Mouse (Mus musculus): ENCODE data around the gene Hist1h2bc. TPM values are rescaled to one million over a fixed set of nuclear protein-coding genes. Genes with fewer than 3 reads are reported as not detected.
"Not testable (repeated sequence)": the region's sequence is repeated elsewhere in the genome, so short reads cannot be mapped to it uniquely, and the experiment has no call there.

Gene Hist1h2bc
- polyA plus RNA-seq, 1 experiment = 55.8 TPM

DNA sequence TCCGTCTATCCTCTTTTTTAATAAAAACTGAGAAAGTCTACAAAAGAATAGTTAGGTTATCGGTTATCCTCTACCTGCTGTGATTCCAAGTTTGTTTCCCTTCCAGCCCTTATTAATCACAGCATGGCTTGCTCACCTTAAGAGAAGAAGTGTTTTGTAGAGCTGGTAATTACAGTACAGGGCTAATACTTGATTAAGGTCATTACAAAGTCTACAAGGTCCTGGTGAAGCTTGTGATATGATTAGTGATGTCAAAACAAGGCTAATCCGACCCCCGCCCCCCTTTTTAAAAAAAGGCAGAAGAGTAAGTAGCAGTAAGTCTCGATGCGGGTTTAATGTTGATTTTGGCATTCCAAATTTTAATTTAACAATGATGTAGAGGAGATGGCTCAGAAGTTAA lies 15.0 kb downstream of the Hist1h2bc start:
- peak overlapping the region; percentile 63 for H3K27ac ChIP-seq (ENCODE audit: insufficient read depth, low read depth, low read length)
- H3K4me3 ChIP-seq (ENCODE audit: insufficient read depth, low read length) = no peak overlapping the region
- TF ChIP-seq CTCF (IDR thresholded peaks at IDR 0.05; ENCODE audit: low read depth, low read length) (no peak), POLR2A (IDR thresholded peaks at IDR 0.05; ENCODE audit: borderline replicate concordance, low read depth, low read length) (no peak)
- H3K4me1 ChIP-seq (ENCODE audit: control insufficient read depth, insufficient read depth, low read length) = peaks cover 24% of the 10 kb centered on the region

DNA sequence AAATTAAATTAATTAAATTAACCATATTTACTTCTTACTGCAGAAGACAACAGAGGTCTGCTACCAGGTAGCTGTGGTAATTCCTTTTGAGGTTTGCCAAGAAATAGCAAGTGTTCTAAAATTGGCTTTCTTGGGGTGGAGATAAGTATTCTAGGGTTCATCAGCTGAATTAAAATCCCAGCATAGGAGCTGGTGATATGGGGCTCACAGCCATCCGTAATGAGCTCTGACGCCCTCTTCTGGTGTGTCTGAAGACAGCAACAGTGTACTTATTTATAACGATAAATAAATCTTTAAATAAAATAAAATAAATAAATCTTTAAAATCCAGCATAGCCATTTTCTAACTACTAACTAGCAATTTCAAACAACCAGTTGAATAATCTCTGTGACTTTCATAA lies 15.8 kb downstream of the Hist1h2bc start:
- Histone ChIP-seq H3K4me1 (ENCODE audit: control insufficient read depth, insufficient read depth, low read length) (peaks cover 26% of the 10 kb centered on the region), H3K27ac (ENCODE audit: insufficient read depth, low read depth, low read length) (no peak overlapping the region), H3K4me3 (ENCODE audit: insufficient read depth, low read length) (no peak overlapping the region)
- TF ChIP-seq POLR2A (IDR thresholded peaks at IDR 0.05; ENCODE audit: borderline replicate concordance, low read depth, low read length) (no peak), CTCF (IDR thresholded peaks at IDR 0.05; ENCODE audit: low read depth, low read length) (no peak)

DNA sequence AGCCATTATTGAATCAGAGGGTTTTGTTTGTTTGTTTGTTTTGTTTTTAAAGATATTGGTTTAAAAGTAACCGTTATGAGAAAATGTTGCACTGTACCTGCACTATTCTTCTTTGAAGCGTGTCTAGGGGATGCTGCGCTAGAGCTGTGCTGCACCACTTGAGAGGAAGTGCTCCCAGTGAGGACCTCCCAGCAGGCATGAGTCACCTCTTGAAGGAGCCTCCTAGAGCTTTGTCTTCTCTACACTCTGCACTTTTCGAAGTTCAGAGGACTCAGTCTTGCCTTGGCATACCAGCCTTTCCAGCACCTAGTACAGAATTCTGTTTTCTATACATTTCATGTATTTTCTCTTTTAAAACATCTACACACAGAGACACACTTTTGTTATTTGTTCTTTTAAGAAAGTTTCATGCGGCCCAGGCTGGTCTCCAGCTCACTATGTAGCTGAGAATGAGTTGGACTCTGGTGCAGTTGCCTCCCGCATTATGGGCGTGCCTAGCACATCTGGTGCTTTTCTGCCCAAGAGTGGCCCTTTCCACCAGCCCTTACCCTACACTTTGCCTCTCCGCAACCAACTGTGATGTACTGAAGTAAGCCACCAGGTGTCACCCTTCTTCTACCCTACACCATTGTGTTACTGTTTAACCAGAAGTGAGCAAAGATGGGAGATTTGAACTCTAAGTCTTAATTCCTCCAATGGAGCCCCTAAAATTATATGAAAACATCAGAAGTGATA lies 17.0 kb downstream of the Hist1h2bc start:
- H3K27ac ChIP-seq (ENCODE audit: insufficient read depth, low read depth, low read length) = peak overlapping the region; percentile 5; the same call in 1 of the 2 replicates
- H3K4me1 ChIP-seq (ENCODE audit: control insufficient read depth, insufficient read depth, low read length) = peaks cover 37% of the 10 kb centered on the region
- TF ChIP-seq POLR2A (IDR thresholded peaks at IDR 0.05; ENCODE audit: borderline replicate concordance, low read depth, low read length) (no peak), CTCF (IDR thresholded peaks at IDR 0.05; ENCODE audit: low read depth, low read length) (peak; percentile 75)
- no peak overlapping the region for H3K4me3 ChIP-seq (ENCODE audit: insufficient read depth, low read length)

DNA sequence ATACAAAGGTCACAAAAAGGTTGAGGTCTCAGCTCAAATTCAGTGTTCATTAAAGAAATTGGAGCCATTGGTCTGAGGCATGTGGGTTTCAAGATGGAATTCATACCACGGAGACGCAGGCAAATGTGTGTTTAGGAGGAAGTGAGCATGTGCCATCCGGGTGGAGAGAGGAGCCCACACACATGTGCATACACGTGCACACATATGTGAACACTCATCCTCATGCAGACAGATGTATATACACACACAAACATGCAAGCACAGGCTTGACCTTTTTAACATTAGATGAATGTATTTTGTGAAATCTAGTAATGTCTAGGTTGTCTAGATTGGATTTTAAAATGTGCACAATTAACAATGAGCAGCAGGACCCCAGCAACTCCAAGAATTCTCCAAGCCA lies 18.2 kb downstream of the Hist1h2bc start:
- peaks cover 42% of the 10 kb centered on the region for H3K4me1 ChIP-seq (ENCODE audit: control insufficient read depth, insufficient read depth, low read length)
- no peak for TF ChIP-seq POLR2A (IDR thresholded peaks at IDR 0.05; ENCODE audit: borderline replicate concordance, low read depth, low read length)
- no peak for TF ChIP-seq CTCF (IDR thresholded peaks at IDR 0.05; ENCODE audit: low read depth, low read length)
- no peak overlapping the region for H3K4me3 ChIP-seq (ENCODE audit: insufficient read depth, low read length)
- peak overlapping the region; percentile 73 for H3K27ac ChIP-seq (ENCODE audit: insufficient read depth, low read depth, low read length)

DNA sequence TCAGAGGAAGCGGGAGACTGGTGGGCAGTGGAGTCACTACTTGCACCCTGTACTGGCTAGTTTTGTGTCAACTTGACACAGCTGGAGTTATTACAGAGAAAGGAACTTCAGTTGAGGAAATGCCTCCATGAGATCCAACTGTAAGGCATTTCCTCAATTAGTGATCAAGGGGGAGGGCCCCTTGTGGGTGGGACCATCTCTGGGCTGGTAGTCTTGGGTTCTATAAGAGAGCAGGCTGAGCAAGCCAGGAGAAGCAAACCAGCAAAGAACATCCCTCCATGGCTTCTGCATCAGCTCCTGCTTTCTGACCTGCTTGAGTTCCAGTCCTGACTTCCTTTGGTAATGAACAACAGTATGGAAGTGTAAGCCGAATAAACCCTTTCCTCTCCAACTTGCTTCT lies 18.8 kb downstream of the Hist1h2bc start:
- Histone ChIP-seq H3K27ac (ENCODE audit: insufficient read depth, low read depth, low read length) (peak overlapping the region; percentile 73), H3K4me1 (ENCODE audit: control insufficient read depth, insufficient read depth, low read length) (peaks cover 42% of the 10 kb centered on the region)
- H3K4me3 ChIP-seq (ENCODE audit: insufficient read depth, low read length) = not testable (repeated sequence)

DNA sequence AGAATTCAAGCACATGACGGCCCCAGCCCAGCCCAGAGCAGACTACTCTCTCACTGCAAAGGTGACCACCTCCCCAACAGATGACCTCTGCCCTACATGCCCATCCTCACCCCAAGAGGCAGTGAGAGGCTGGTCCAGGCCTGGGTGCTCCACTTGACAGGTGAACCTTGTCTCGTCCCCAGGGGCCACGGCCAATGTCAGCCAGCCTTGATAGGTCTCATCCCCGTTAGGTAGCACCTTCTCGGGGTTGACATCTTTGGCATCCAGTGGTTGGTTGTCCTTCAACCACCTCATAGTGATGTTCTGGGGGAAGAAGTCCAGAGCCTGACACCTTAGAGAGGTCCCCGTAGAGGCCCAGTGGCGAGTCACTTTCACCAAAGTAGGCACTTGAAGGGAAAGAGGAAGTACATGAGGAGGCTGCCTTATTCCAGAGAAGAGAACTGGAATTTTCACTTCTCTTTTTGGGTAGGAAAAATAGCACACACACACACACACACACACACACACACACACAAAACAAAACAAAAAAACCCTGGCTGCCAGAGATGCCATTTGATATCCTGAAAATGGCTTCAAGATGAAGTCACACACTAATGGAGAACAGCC lies 21.9 kb downstream of the Hist1h2bc start:
- TF ChIP-seq POLR2A (IDR thresholded peaks at IDR 0.05; ENCODE audit: borderline replicate concordance, low read depth, low read length) (no peak), CTCF (IDR thresholded peaks at IDR 0.05; ENCODE audit: low read depth, low read length) (no peak)
- Histone ChIP-seq H3K4me1 (ENCODE audit: control insufficient read depth, insufficient read depth, low read length) (peaks cover 54% of the 10 kb centered on the region), H3K4me3 (ENCODE audit: insufficient read depth, low read length) (no peak overlapping the region), H3K27ac (ENCODE audit: insufficient read depth, low read depth, low read length) (peak overlapping the region; percentile 77)

DNA sequence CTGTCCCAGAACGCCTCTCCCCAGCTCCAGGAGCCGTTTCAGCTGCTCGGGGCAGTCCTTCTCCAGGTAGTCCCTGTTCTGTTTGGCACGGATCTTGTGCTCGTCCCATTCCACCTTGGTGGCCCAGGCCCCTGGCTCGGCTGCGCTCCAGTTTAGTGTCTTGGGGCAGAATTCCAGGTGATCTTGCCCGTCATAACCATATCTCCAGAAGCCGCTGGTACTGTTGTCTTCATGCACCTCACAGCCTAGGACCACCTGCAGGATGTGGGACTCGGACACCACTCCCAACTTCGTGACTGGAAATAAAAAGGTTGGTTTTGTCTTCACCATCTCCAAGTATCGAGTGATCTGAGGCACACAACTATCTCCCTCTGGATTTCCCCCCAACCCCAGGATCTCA lies 22.8 kb downstream of the Hist1h2bc start:
- Histone ChIP-seq H3K4me1 (ENCODE audit: control insufficient read depth, insufficient read depth, low read length) (peaks cover 60% of the 10 kb centered on the region), H3K27ac (ENCODE audit: insufficient read depth, low read depth, low read length) (peak overlapping the region; percentile 77), H3K4me3 (ENCODE audit: insufficient read depth, low read length) (no peak overlapping the region)
- no peak for TF ChIP-seq CTCF (IDR thresholded peaks at IDR 0.05; ENCODE audit: low read depth, low read length)
- TF ChIP-seq POLR2A (IDR thresholded peaks at IDR 0.05; ENCODE audit: borderline replicate concordance, low read depth, low read length) = no peak

DNA sequence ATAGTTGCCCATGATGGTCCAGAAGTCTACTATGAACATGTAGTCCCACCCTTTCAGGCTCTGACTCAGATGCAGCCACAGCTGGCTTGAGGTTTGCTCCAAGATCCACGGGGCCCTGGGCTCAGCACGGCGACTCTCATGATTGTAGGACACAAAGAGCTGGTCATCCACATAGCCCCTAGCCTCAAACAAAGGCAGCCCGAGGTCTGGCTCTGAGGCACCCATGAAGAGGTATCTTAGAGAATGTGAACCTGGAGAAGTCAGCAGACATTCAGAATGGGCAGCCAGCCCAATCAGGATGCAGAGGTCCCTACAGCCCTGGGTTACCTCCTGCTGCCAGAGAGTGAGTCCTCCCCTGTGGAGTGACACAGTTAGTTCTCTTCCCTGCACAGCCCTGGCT lies 24.0 kb downstream of the Hist1h2bc start:
- Histone ChIP-seq H3K4me1 (ENCODE audit: control insufficient read depth, insufficient read depth, low read length) (peaks cover 57% of the 10 kb centered on the region), H3K27ac (ENCODE audit: insufficient read depth, low read depth, low read length) (no peak overlapping the region), H3K4me3 (ENCODE audit: insufficient read depth, low read length) (no peak overlapping the region)
- TF ChIP-seq CTCF (IDR thresholded peaks at IDR 0.05; ENCODE audit: low read depth, low read length) (no peak), POLR2A (IDR thresholded peaks at IDR 0.05; ENCODE audit: borderline replicate concordance, low read depth, low read length) (no peak)

DNA sequence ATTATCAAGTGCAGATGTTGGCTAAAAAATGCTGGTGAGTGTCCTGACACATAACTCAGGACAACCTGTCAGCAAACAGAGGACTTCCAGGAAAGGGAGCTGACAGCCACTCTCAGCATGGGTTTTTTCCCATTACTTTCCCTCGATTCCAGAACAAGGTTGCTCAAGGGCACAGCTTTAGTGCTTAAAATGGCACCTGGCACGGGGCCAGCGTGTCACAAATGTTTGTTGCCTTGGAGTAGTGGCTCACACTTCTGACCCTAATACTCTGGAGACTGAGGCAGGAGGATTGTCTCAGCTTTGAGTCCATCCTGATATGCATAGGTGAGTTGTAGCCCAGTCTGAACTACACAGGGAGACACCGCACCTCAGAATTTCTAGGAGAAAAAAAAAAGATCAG lies 24.7 kb downstream of the Hist1h2bc start:
- no peak for TF ChIP-seq CTCF (IDR thresholded peaks at IDR 0.05; ENCODE audit: low read depth, low read length)
- no peak for TF ChIP-seq POLR2A (IDR thresholded peaks at IDR 0.05; ENCODE audit: borderline replicate concordance, low read depth, low read length)

DNA sequence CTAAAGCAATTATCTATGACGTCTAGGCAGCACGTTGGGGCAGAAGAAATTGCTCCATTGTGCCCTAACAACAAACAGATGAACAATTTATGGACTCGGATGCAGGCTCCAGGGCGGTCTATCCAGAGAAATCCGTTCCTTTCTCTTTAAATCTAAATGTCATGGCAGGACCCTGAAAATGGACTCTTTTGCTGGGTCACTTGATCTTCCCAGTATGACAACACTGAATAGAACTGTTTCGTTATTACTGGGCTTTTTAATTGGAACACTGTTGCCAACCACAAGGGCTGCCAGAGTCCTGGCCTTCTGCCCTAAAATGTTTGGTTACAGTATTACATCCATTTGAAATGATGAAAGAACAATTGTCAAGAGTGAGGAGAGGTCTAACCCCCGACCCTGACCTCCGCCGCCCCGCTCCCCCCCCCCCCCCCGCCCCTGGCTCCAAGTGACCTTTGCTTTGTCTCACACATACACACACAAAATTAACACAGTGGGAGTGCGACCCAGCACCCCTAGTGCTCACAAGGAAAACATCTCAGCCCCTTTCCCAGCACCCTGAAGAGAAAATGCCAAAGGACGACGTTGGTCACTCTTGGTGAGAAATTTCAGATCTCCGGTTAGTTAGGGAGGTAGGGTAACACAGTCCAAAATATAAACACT lies 25.8 kb downstream of the Hist1h2bc start:
- Histone ChIP-seq H3K27ac (ENCODE audit: insufficient read depth, low read depth, low read length) (peak overlapping the region; percentile 87), H3K4me1 (ENCODE audit: control insufficient read depth, insufficient read depth, low read length) (peaks cover 54% of the 10 kb centered on the region), H3K4me3 (ENCODE audit: insufficient read depth, low read length) (peak overlapping the region; percentile 84)
- TF ChIP-seq CTCF (IDR thresholded peaks at IDR 0.05; ENCODE audit: low read depth, low read length) (no peak; the same call in 1 of the 2 replicates), POLR2A (IDR thresholded peaks at IDR 0.05; ENCODE audit: borderline replicate concordance, low read depth, low read length) (no peak)

More for the DNA sequence above, 24.7 kb downstream of the Hist1h2bc start:
- H3K27ac ChIP-seq (ENCODE audit: insufficient read depth, low read depth, low read length) = no peak overlapping the region
- peaks cover 56% of the 10 kb centered on the region for H3K4me1 ChIP-seq (ENCODE audit: control insufficient read depth, insufficient read depth, low read length)
- no peak overlapping the region for H3K4me3 ChIP-seq (ENCODE audit: insufficient read depth, low read length)
